Mouse (Mus musculus) heart, postnatal 0 days (tissue): ENCODE results near the gene Foxn3.

Experiments
- CTCF ChIP-seq: IDR thresholded peaks from 2 replicates; pipeline ENCODE4 v1.5.1; 2016; ENCODE audit warnings: antibody characterized with exemption, control low read depth, low read depth
- EP300 ChIP-seq: IDR thresholded peaks from 2 replicates; pipeline ENCODE4 v1.6.1; 2016; ENCODE audit warnings: antibody characterized with exemption, low read depth

- no peak for TF ChIP-seq CTCF
- TF ChIP-seq EP300: no peak
These were observed 13.6 kb downstream of the Foxn3 start for GRCm38 (mm10) chr12:99549811-99550210.
